Mouse (Mus musculus) bone marrow, adult 2 months (tissue): ENCODE results near the gene Ppp2r5d.

ENCODE experiments used
- CTCF ChIP-seq: fragments of 200-500 bp; IDR thresholded peaks from 2 replicates; pipeline ENCODE4 v1.5.1; 2011; ENCODE audit warnings: low read length, control low read depth; ENCODE audit not compliant: control insufficient read depth, insufficient read depth
- POLR2A ChIP-seq: fragments of 200-500 bp; IDR thresholded peaks from 2 replicates; pipeline ENCODE4 v1.6.1; 2011; ENCODE audit warnings: low read depth, mild to moderate bottlenecking, control low read depth, low read length, borderline replicate concordance; ENCODE audit not compliant: control insufficient read depth

- TF ChIP-seq CTCF (no peak), POLR2A (no peak)
Measured at GRCm38 (mm10) chr17:46728496-46728895, 23.6 kb upstream of the Ppp2r5d start.
